Mouse (Mus musculus) cerebellum, adult 11 months (tissue): ENCODE results near the gene Lta.

Source experiments
- DNase-seq: peaks from one replicate; pipeline ENCODE4 v3.0.0; 2022

Lta gene

GRCm38 (mm10) chr17:35202442-35202841 lies 2.7 kb downstream of the Lta start:
- DNase-seq: no peak

GRCm38 (mm10) chr17:35201787-35202186 lies 3.4 kb downstream of the Lta start, which contains the start of gene Tnf:
Tnf (minus strand) TSS chr17:35202007.
- no peak for DNase-seq

- DNase-seq: no peak
Observed at GRCm38 (mm10) chr17:35201128-35201527, 4.0 kb downstream of the Lta start.

GRCm38 (mm10) chr17:35200398-35200797 lies 4.8 kb downstream of the Lta start:
- no peak for DNase-seq

- no peak for DNase-seq
Observed at GRCm38 (mm10) chr17:35198946-35199345, 6.2 kb downstream of the Lta start.

GRCm38 (mm10) chr17:35198029-35198428 lies 7.1 kb downstream of the Lta start:
- no peak for DNase-seq

GRCm38 (mm10) chr17:35197126-35197525 lies 8.0 kb downstream of the Lta start:
- DNase-seq: no peak

GRCm38 (mm10) chr17:35196321-35196641 lies 8.9 kb downstream of the Lta start:
- DNase-seq: no peak

- peak; percentile 47 for DNase-seq
Observed at GRCm38 (mm10) chr17:35195631-35196320, 9.4 kb downstream of the Lta start.

- no peak for DNase-seq
Observed at GRCm38 (mm10) chr17:35194844-35195630, 10.1 kb downstream of the Lta start.

GRCm38 (mm10) chr17:35193881-35194843 lies 11.0 kb downstream of the Lta start, which contains the start of gene Ltb:
Ltb (plus strand) TSS chr17:35194439.
- DNase-seq: no peak

GRCm38 (mm10) chr17:35192924-35193323 lies 12.2 kb downstream of the Lta start:
- DNase-seq: no peak

GRCm38 (mm10) chr17:35191723-35192122 lies 13.4 kb downstream of the Lta start:
- no peak for DNase-seq

GRCm38 (mm10) chr17:35190096-35190495 lies 15.1 kb downstream of the Lta start:
- no peak for DNase-seq

GRCm38 (mm10) chr17:35189186-35189585 lies 16.0 kb downstream of the Lta start:
- DNase-seq: no peak

- DNase-seq: no peak
Observed at GRCm38 (mm10) chr17:35187959-35188610, 17.1 kb downstream of the Lta start, which contains the start of gene Lst1. Lst1 (minus strand) TSS chr17:35188439.

GRCm38 (mm10) chr17:35187345-35187744 lies 17.8 kb downstream of the Lta start:
- DNase-seq: no peak

GRCm38 (mm10) chr17:35186681-35187080 lies 18.5 kb downstream of the Lta start:
- DNase-seq: no peak

- no peak for DNase-seq
Observed at GRCm38 (mm10) chr17:35185639-35186611, 19.2 kb downstream of the Lta start.

- DNase-seq: no peak
Observed at GRCm38 (mm10) chr17:35180093-35180492, 25.1 kb downstream of the Lta start.

- DNase-seq: no peak
Observed at GRCm38 (mm10) chr17:35178528-35178927, 26.6 kb downstream of the Lta start.
